Mouse (Mus musculus) thymus, postnatal 10 days (tissue): ENCODE results near the gene Tas2r129.
"Not testable (repeated sequence)": the region's sequence is repeated elsewhere in the genome, so short reads cannot be mapped to it uniquely, and the experiment has no call there.

Experiments
- DNase-seq, 2 experiments: peaks; one replicate each; pipeline ENCODE4 v3.0.0; 2021; ENCODE audit warnings: low spot score in 2 of 2

Gene Tas2r129

GRCm38 (mm10) chr6:132950802-132951201, at the start of gene Tas2r129:
Gene Tas2r129 (plus strand): TSS chr6:132951102.
- DNase-seq: no peak

GRCm38 (mm10) chr6:132909351-132909750, 41.6 kb upstream of the Tas2r129 start, which contains the start of gene Tas2r125:
Gene Tas2r125 (plus strand): TSS chr6:132909651.
- no peak for DNase-seq

GRCm38 (mm10) chr6:132941376-132941775, 9.5 kb upstream of the Tas2r129 start:
- DNase-seq: not testable (repeated sequence)

GRCm38 (mm10) chr6:132957819-132958218, 6.9 kb downstream of the Tas2r129 start, which contains the start of gene Tas2r131:
Gene Tas2r131 (minus strand): TSS chr6:132957919.
- DNase-seq: no peak

- no peak for DNase-seq
These were observed 30.0 kb downstream of the Tas2r129 start, which contains the start of gene Tas2r109 for GRCm38 (mm10) chr6:132980865-132981264. Gene Tas2r109 (minus strand): TSS chr6:132980965.
